Mouse (Mus musculus) heart, adult 8-10 months (tissue): ENCODE results near the gene Lce6a. TPM values are rescaled to one million over a fixed set of nuclear protein-coding genes. Genes with fewer than 3 reads are reported as not detected.

Experiments
- DNase-seq: peaks from one replicate; pipeline ENCODE4 v3.0.0; 2022; ENCODE audit warnings: low spot score
- total RNA-seq, 4 experiments: library from RNA; stranded (reverse); gene quantifications; 2 replicates each; pipeline ENCODE4 v1.2.4; 2022

Gene Lce6a
- total RNA-seq, result not detected

DNA sequence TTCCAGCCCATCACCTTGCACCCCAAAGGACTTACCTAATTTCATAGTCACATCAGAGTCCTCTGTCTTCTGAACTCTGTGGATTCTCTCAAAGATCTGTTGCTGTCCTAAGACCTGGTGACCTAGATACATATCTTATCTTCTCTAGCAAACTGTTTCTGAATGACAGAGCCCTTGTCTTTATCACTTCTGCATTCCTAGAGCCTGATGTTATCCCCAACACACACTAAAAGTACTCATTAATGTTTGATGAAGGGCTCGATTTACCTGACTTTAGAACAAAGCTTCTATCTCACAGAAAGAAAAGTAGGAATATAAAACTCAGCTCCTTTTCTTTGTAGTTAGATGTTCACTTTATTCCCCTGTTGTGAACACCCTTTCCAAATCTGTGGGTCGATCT is at the start of gene Lce6a:
Lce6a (minus strand) TSS at position 101 of the 400 bp plus-strand sequence.
- no peak for DNase-seq

DNA sequence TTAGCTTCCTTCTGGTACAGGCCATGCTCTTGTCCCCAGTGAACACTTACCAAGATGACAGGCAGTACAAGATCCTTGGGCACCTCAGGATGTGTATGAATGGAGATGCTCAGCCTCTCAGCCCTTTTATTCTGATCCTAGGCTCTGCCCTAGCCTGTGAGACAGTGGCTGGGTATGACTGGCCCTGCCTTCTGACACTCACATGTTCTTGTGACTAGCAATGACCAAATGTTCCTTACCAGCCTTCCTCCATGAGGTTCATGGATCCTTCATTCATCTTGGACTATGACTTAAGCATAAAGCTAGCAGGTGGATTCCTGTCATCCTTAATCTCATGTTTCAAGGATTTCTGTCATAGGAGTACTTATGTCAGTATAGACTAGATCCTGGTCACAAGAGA is 48.8 kb upstream of the Lce6a start, which contains the start of gene Lce1a2:
Lce1a2 (minus strand) TSS at position 101 of the 400 bp plus-strand sequence.
- DNase-seq, result no peak

DNA sequence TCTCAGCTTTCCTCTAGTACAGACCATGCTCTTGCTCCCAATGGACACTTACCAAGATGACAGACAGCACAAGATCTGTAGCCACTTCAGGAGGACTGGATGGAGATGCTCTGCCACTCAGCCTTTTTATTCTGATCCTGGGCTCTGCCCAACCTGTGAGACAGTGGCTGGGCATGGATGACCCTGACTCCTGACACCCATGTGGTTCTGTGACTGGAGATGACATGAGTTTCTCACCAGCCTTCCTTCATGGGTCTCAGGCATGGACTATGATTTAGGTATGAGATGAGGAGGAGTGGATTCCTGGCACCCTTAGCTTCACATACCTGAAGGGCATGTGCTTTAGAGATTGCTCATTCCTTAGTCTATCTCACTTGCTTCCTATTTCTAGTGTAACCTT is 35.4 kb upstream of the Lce6a start, which contains the start of gene Lce1b:
Lce1b (minus strand) TSS at position 101 of the 400 bp plus-strand sequence.
- no peak for DNase-seq

DNA sequence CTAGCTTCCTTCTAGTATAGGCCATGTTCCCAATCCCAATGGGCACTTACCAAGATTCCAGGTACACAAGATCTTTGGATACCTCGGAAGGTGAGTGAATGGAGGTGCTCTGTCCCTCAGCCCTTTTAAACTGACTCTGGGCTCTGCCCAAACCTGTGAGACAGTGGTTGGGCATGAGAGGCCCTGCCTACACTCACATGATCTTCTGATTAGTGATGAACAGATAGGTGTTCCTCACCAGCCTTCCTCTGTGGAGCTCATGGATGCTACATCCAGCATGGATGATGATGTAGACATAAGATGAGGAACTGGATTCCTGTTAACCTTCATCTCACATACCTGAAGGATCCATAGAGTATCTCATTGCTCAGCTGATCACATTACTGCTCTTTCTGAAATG is 26.7 kb upstream of the Lce6a start, which contains the start of gene Lce1a1:
Lce1a1 (minus strand) TSS at position 101 of the 400 bp plus-strand sequence.
- DNase-seq, result no peak

DNA sequence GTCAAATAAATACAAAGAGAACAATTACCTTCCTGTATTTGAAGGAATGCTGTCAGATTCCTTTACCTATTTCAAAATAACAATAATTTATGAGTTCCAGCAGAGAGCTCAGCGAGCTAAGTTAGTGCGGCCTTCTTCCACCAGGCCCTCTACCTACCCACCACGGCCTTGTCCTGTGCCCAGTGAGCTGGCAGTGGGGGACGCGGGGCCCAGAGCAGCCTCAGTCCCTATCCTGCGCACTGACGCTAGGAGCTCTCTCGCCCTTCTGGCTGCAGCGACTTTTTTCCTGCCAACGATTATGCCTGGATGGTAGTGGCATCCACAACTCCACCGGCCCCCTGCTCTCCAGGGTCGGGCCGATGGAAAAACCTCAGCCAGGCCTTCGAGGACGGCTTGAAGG is 18.4 kb upstream of the Lce6a start:
- no peak for DNase-seq

DNA sequence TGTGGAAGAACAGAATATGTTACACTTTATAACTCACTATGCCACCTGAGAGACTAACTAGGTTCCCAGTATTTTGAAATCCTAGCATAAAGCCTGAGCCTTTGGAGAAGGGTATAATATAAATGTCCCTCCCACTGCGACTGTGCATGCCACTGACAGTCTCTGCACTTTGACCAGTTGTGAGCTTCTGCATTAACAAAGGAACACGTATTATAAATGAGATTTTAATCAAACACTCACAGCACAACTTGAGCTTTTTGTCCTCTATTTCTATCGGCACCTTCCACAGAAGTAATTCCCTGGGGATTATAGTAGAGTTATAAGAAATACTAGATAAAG is 17.2 kb upstream of the Lce6a start:
- no peak for DNase-seq

DNA sequence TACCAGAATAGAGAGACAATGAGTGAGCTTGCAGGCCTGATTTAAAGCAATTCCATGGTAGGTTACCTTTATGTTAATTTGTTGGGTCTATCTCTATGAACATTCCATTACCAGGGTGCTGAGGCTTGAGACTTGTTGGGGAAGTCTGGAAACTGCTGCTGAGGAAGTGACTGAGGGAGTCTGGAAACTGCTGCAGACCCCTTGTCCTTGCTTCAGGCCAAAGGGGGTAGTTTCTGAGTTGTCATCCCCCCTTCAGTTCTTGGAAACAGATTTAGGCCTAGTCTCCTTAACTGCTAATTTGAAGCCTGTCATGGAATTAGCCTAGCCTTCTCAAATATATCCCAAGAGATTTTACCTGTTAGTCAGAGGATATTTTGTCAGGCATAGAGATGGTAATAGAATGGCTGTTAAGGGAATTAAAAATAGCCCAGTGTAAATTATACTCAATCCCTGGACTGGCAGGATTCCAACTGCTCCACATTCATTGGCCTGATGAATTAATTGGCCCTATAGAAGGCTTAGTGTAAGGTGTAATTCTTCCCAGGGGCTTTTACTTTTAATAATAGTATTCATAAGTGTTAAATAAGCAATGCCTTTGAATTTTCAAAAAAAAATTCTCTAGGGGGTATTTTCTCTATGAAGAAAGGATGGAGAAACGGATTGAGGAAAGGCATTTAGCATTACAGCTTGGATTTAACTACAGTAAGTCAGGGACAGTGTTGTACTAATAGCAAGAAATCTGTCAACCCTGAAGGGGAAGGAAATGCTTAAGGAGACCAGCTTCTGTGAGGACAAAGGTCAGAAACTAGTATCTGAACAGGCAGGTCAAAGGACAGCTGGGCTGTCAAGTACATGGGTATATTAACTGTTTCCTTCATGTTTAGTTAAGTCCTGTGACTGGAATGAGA is 16.5 kb upstream of the Lce6a start:
- no peak for DNase-seq

DNA sequence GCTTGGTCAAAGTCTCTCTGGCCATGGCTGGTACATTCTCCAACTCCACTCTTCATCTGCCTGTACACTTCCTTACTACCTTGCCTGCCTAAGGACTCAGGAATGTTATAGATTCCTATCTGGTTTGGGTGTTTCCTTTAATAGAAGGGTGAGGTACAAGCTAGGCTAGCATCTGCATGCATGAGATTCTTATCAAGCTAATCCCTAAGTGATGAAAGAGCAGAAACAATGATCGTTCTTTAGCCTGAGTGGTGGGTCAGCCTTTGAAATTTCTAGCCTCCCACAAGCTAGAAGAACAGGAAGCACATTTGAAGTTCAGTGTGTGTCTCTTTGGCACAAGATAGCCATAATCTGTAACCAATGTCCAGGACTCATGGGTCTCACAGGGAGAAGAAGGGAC is 11.7 kb downstream of the Lce6a start:
- DNase-seq, result no peak

DNA sequence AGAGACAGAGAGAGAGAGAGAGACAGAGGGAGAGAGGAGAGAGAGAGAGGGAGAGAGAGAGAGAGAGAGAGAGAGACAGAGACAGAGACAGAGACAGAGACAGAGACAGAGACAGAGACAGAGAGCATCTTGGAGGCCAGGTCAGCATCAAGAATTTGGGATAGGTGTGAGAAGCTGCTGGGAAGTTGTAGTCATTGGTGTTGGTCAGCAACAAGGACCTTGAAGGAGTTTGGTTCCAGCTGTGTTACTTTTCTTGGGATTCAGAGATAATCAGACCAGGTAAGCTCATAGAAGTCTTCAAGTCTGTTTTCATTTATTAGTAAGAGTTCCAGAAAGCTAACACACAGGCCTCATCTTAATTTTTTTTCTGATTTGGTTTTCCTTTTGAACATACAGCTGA is 14.1 kb downstream of the Lce6a start, which contains the start of gene 2210017I01Rik:
2210017I01Rik (minus strand) TSS at position 101 of the 400 bp plus-strand sequence.
- DNase-seq, result no peak

DNA sequence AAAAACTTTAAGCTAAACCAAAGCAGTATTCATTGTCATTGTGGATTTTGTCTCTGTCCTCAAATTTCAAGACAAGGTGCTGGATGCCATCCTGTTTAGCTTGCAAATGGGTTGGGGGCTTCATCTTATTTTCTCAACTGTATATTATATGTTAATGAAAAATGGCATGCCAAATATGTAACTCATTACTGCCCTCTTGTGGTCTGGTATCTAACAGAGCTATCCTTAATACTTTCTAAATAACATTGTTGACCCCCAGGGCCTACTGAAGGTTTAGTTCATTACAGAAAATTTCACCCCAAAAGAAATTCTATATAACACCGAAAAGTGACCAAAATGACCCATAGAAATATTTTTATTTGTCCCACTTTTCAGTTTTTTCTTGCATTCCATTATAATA is 19.3 kb downstream of the Lce6a start:
- DNase-seq, result no peak

DNA sequence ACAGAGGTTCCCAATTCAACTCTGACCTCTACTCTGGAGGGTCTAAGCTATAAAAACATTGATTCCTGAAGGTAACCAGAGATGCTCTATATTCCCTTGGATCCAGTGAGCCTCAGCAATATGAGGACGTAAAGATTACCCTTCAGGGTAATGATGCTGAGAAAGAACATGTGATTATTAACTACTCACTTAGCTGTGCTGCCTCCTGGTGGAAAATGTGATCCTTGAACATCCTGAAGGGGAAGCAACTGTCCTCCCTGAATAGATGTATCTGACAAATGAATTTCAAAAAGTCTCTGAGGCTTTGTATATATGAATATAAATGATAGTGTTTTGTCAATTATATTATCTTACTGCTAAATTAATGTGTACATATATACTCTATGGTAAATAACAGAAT is 21.0 kb downstream of the Lce6a start:
- DNase-seq, result no peak

DNA sequence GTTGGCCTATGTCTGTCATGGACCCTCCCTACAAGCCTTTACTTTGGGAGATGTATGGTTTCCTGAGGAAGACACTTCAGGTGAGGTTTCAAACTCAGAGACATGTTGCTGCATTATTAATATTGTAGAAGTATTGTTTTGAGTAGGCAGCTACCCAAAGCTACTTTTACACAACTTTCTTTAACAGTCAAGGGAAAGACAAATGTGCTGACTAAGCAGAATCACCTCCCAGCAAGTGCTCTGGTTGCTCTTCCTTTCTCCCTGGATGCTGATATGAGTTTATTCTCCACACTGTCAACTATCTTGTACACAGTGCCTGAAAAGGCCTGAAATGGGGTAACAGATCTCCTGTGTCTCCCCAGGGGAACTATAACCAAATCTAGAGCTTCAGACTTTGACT is 21.5 kb downstream of the Lce6a start:
- no peak for DNase-seq

DNA sequence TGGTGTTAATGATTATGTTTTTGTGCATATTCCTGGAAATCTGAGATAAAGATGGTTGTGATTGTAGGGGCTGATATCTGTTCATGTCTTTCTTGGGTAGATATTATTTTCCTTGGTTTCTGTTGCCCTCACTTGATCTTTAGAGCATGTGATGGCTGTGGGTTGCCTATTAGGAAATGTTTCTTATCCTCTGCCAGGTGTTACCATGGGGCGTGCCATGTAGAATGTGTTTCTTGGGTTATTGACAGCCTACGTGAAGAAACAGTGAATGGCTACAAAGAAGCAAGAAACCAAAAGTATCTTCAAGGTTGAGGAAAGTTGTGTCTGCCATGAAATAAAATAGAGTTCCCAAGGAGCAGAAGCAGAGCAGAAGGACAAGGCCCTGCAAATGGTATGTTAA is 23.0 kb downstream of the Lce6a start:
- no peak for DNase-seq

DNA sequence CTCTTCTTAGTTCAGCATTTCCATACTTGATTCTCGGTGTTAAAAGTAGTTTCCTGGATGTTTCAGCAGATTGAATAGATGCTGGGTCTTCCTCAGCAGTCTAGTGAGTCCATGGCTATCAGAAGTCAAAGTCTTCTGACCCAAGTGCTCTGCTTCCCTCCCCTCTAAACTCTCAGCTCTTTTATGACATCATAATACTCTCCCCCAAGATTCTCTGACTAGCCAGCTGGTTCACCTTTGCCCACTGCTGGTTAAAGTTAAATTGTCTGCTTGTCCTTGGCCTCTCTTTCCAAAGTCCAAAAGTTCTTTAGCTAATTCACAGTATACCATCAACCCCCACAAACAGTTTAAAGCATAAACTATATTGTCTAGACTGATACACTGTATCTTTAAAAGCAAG is 32.6 kb downstream of the Lce6a start, which contains the start of gene Smcp:
Smcp (minus strand) TSS at position 140 of the 400 bp plus-strand sequence.
- no peak for DNase-seq

DNA sequence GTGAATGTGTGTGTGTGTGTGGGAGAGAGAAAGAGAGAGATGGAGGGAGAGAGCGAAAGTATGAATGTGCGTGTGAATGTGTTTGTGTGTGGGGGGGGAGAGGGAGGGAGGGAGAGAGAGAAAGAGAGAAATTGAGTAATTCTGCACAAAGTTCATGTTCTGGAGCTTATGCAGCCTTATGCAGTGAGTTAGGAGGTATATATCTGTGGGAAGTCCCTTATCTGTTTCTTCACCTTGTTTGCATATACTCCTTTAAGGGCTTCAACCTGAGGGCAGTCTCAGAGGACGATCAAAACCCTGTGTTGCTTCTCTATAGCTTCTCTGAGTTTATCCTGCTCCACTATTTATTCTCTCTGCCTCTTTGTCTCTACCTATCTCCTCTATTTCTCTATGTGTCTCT is 34.3 kb downstream of the Lce6a start:
- no peak for DNase-seq

DNA sequence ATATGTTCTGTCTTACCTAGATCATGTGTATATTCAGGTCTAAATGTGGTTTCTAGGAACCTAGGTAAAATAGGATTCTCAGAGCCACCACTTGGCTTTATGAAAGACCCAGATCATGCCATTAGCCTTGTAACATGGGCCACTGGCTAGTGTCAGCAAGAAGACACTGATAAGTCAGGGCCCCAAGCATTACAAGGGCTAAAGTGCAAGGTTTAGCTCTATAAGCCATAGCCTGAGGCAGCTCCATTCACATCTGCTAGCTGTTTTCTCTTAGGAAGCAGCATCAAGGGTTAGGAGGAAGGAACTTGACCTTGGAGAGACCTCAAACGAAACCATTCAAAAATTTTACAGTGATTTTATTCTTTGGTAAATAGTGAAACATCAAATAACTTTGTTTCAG is 36.4 kb downstream of the Lce6a start:
- no peak for DNase-seq

DNA sequence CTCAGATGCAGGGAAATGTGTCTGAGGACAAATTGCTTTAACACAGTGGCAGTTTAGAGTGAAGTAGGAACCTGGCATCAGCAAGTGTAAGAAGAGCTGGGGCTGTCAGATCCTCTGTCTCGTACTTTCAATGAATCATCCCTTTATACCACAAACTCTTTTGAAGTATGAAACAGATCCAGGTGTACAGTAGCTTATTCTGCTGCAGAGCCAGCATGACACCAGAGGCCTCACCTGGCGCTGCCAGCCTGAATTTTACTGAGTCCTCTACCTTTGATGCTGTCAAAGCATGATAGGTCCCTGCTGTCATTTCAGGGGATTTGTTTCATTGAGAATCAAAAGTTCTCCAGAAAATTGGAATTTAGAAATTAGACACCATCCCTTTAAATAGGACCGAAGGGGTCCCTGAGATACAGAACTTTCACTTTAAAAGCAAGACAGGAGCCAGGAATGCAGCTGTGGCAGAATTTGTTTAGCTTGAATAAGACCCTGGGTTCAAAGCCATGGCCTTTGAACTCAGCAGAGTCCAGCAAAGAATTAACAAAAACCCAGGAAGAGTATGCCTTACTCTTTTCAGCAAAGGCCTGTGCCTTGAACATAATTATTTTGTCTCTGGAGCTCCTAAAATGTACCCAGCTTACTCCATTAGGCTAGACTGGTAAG is 38.2 kb downstream of the Lce6a start:
- no peak for DNase-seq

DNA sequence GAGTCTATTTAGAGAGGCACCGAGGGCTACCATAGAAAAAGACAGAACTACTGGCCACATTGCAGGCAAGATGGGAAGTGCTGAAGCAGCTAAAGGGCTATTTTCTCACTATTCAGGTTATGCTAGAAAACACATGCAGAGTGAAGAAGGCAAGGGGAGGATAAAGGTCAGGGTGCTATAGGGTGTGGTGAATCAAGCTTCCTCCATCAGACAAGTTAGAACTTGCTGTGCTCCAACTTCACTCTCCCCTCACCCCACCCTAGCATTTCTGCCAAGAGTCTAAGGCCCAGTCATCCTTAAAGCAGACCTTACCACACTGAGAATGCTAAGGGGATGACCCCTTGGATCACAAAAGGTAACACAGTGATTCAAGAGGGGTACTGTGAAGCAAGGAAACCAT is 42.0 kb downstream of the Lce6a start:
- DNase-seq, result no peak

DNA sequence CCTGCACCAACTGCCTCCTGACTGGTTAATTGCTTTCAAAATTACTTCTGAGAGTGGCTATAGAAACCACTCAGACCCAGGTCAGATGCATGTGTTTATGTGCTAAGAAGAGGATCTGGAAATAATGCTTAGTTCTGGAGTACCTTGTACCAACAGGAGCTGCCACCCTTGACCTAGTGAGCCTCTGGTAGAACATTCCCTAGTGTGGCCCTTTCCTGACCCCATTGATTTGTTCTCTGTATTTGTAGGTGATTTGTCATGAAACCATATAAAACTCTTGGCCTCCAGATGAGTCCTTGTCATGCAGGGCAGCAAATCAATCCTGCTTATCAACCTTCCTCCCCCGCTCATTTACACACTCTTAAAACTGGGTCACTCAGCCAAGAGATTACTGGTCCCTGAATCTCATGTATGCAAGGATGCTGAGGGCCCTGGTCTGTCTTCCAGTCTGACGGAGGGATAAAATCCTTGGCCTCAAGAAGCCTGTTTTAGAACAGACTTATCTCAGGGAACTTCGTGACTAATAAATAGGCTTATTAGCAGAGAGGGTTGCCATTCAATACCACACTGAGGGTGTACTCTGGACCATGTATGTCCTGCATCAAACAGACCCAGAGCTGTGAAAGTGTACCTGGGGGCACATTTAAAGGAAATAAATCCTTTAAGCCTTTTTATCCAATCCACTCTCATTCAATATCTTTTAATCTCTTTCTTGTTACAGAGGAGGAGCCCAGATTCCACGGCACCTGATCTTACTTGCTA is 42.6 kb downstream of the Lce6a start:
- no peak for DNase-seq

DNA sequence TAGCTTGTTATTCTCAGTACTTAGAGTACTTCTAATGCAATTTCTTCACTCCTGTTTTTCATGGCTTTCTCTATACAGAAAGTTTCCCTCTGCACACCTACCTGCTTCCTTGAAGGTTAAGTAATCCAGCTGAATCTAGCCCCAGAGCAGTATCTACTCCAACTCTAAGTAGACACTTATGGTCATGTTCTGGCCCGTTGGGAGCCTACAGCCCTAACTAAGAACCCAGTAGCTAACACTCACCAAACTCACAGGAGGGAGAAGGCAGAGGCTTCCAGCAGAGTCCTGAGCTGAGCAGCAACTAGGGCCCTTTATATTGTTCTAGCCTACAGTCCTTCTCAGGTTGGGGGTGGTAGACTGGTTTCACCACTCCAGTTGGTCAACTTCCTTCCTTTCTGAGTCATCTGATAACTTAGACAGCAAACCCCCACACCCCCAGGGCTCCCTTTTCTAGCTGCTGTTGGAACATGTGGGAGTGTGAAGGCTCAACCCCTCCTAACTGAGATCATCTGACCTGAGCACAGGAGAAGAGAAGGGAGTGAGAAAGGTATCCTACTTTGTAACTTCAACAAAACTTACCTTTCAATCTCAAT is 47.9 kb downstream of the Lce6a start, which contains the start of gene Ivl:
Ivl (minus strand) TSS at position 287 of the 593 bp plus-strand sequence.
- no peak for DNase-seq

DNA sequence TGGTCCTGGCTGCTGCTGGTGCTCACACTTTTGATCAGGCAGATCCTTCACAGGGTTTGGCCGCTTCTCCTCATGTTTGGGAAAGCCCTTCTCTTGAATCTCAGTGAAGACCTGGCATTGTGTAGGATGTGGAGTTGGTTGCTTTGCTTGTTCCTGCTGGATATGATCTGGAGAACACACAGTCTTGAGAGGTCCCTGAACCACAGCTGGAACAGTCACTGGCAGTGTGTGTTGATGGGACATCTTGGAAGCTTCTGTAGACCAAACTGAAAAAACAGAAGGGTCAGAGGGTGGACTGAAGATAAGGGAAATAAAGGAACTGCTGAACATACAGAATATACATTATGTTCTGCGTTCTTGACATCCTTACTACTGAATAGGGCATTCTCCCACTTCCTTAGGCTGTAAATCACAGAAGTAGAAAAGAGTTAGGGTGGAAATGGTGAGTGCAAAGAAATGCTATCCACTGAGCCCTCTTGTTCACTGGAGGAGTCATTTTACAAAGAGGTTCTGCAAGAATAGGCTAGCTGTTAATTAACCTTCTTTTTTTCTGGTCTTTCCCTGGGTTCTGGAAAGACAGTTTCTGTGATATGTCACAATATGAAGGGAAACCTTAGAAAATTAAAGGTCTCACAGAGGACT is 48.8 kb downstream of the Lce6a start:
- no peak for DNase-seq
